Mouse (Mus musculus): Measurements from ENCODE around the gene Gp1ba. TPM values are rescaled to one million over a fixed set of nuclear protein-coding genes. Genes with fewer than 3 reads are reported as not detected.

Gp1ba gene
- total and polyA plus RNA-seq, 2 experiments from 2014 or later: 0.08 to 0.10 TPM

DNA sequence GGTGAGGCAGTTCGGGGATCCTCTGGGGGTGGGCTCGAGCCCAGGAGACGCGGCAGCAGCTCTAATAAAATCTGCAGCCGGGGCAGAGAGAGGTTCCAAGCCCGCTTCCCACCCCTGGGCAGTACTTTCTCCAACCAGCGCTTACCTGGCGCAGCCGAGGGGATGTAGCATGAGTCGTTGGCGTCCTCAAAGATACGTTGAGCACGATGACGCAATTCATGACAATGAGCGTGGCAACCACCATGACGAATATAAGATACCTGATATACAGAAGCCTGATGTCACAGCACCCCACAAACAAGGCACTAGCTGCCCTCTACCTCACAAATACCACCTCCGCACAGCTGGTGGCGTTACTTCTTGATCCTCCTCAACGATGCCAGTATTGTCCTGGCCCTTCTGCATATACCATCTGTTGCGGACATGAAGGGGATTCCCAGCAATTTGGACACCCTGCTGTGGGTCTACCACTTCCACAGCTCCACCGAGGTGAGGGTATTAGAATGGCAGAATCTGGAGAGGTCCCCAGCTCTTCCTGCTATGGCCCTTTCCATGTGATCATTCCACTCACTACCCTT lies 23.3 kb upstream of the Gp1ba start, which contains the start of gene 4930544D05Rik:
Gene 4930544D05Rik (plus strand): TSS at position 333 of the 578 bp plus-strand sequence.
- Histone ChIP-seq H3K4me3 (ENCODE audit: low read depth, low read length) (peak within 1 kb of the TSS; percentile 14; the same call in 1 of the 2 replicates), H3K27ac (ENCODE audit: low read depth, low read length) (no peak within 1 kb of the TSS), H3K9ac (no peak within 1 kb of the TSS), H3K4me1 (ENCODE audit: insufficient read depth) (no peaks in the 10 kb centered on the region), H3K27me3 (ENCODE audit: insufficient read depth, low read length) (no peaks in the 10 kb centered on the region), H3K9me3 (ENCODE audit: low read length) (no peaks in the 10 kb centered on the region), H3K36me3 (ENCODE audit: insufficient read depth) (peaks cover 20% of the 10 kb centered on the region), H3K4me2 (ENCODE audit: low read depth) (peak within 1 kb of the TSS; percentile 42)
- TF ChIP-seq CTCF (IDR thresholded peaks at IDR 0.05; ENCODE audit: low read depth): no peak
- ATAC-seq (peak; percentile 26), DNase-seq (peak; percentile 20)
- WGBS: 15% methylated on average over 21 of the region's 21 CpGs

DNA sequence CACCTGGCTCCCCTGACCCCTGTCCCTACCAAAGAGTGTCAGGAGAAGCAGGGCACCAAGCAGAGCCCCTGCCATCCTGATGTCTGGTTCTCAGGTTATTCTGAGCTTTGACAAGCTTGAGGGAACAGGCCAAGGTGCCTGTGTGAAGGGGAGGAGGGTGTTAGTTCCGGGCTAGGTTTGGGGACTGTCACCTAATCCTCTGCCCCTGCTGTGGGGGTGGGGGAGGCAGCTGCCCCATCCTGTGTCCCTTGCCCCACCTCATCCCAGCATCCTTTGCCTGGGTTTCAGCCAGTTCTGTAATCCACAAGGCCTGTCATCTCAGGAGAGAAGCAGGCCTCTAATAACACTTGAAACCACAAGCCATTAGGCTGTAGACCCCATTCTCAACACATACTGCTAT lies 19.8 kb upstream of the Gp1ba start, which contains the start of gene Chrne:
Gene Chrne (minus strand): TSS at position 116 of the 400 bp plus-strand sequence.
- Histone ChIP-seq H3K9me3 (ENCODE audit: low read length) (no peaks in the 10 kb centered on the region), H3K27me3 (ENCODE audit: insufficient read depth, low read length) (no peaks in the 10 kb centered on the region), H3K36me3 (ENCODE audit: insufficient read depth) (0 out of 2 replicates have a peak, but pooled peaks cover 4% of the 10 kb centered on the region), H3K9ac (no peak within 1 kb of the TSS), H3K27ac (ENCODE audit: low read depth, low read length) (no peak within 1 kb of the TSS), H3K4me1 (ENCODE audit: insufficient read depth) (no peaks in the 10 kb centered on the region), H3K4me3 (ENCODE audit: low read depth, low read length) (no peak within 1 kb of the TSS), H3K4me2 (ENCODE audit: low read depth) (no peak within 1 kb of the TSS)
- 20% methylated on average over 1 of the region's 1 CpGs for WGBS
- DNase-seq (no peak), ATAC-seq (no peak)
- no peak for TF ChIP-seq CTCF (IDR thresholded peaks at IDR 0.05; ENCODE audit: low read depth)

DNA sequence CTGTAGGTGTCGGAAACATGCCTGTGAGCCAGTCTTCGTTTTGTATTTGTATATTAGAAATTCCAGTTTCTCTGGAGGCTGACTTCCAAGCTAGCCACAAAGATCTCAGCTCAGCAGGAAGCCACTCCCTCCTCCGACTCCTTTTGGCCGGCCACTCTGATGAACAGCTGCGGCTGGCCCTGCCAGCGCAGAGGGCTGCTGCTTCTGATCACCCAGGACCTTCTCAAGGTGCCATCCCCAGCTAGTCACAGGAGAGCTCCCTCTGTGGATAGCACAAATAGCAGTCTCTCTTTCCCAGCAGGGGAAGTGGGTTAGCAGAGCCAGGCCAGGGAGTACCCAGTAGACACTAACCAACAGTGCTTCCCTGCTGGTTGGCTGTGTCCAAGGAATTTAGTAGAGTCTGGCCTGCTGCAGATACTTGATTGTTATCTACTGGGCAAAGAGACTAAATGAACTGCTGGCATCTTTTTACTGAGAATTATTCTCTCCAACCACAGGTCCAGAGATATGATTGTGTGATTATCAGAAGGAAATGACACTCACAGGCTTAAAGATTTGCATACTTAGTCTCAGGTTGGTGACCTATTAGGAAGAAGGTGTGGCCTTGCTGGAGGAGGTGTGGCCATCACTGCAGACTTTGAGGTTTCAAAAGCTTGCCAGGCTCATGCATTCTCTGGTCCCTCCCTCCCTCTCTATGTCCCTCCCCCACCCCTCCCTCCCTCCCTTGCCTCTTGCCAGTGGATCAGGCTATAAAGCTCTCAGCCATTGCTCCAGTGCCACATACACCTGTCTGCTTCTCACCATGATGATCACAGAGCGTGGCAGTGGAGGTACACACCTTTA lies 16.7 kb upstream of the Gp1ba start:
- Histone ChIP-seq H3K4me2 (ENCODE audit: low read depth) (no peak overlapping the region), H3K9me3 (ENCODE audit: low read length) (no peaks in the 10 kb centered on the region), H3K36me3 (ENCODE audit: insufficient read depth) (no peaks in the 10 kb centered on the region), H3K27me3 (ENCODE audit: insufficient read depth, low read length) (no peaks in the 10 kb centered on the region), H3K4me3 (ENCODE audit: low read depth, low read length) (no peak overlapping the region), H3K27ac (ENCODE audit: low read depth, low read length) (no peak overlapping the region), H3K4me1 (ENCODE audit: insufficient read depth) (no peaks in the 10 kb centered on the region), H3K9ac (no peak overlapping the region)
- 42% methylated on average over 7 of the region's 7 CpGs for WGBS
- TF ChIP-seq CTCF (IDR thresholded peaks at IDR 0.05; ENCODE audit: low read depth): no peak
- ATAC-seq (no peak), DNase-seq (no peak)

DNA sequence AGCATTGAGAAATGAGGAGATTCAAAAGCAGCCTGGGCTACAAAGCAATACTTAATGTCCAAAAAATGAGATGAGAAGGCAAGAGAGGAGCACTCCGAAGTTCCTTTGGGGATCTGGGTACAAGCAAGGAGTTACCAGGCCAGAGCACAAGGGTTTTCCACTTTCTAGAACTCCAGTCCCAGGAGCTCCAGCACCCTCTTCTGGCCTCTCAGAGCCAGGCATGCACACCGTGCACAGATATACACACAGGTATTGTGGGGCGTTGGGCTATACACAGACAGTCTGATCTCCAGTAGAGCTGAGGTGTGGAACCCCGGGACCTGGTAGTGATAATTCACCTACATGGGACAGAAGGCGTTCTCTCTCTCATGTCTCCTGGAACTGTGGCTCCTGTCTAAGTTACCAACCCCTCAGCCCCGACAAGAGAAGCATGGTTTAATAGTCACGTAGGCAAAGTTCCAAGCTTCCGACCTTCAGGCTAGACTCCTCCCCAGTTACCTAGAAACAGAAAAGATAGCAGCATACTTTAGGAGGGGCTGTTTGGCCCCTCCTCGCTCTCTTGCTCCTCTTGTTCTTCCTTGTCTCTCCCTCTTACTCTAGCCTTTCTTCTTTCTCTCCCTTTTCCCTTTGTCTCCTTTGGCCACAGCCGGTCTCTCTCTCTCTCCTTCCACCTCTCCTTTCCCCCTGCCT lies 15.7 kb upstream of the Gp1ba start:
- TF ChIP-seq CTCF (IDR thresholded peaks at IDR 0.05; ENCODE audit: low read depth): peak; percentile 37; the same call in 1 of the 2 replicates
- WGBS: 78% methylated on average over 10 of the region's 10 CpGs
- no peak overlapping the region for H3K9ac ChIP-seq
- DNase-seq (no peak), ATAC-seq (no peak)
- H3K4me1 ChIP-seq (ENCODE audit: insufficient read depth): no peaks in the 10 kb centered on the region
- no peaks in the 10 kb centered on the region for H3K27me3 ChIP-seq (ENCODE audit: insufficient read depth, low read length)
- no peak overlapping the region for H3K4me2 ChIP-seq (ENCODE audit: low read depth)
- H3K9me3 ChIP-seq (ENCODE audit: low read length): no peaks in the 10 kb centered on the region
- H3K36me3 ChIP-seq (ENCODE audit: insufficient read depth): no peaks in the 10 kb centered on the region
- no peak overlapping the region for H3K27ac ChIP-seq (ENCODE audit: low read depth, low read length)
- no peak overlapping the region for H3K4me3 ChIP-seq (ENCODE audit: low read depth, low read length)

DNA sequence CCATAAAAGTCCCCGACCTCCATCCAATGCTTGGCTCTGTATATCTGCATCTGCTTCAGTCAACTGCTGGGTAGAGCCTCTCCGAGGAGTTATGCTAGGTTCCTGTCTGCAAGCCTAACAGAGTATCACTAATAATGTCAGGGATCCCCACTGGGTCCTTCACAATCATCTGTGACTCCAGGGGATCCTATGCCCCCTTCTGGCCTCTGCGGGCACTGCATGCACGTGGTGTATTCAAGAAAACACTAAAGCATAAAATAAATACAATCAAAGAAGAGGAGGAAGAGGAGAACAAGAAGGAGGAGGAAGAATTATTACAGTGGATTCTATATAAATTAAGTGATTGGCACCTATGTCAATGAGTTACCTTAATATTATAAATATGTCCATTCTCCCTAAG lies 13.4 kb upstream of the Gp1ba start:
- 44% methylated on average over 4 of the region's 4 CpGs for WGBS
- Histone ChIP-seq H3K9me3 (ENCODE audit: low read length) (no peaks in the 10 kb centered on the region), H3K9ac (no peak overlapping the region), H3K4me2 (ENCODE audit: low read depth) (no peak overlapping the region), H3K4me1 (ENCODE audit: insufficient read depth) (no peaks in the 10 kb centered on the region), H3K36me3 (ENCODE audit: insufficient read depth) (no peaks in the 10 kb centered on the region), H3K4me3 (ENCODE audit: low read depth, low read length) (no peak overlapping the region), H3K27me3 (ENCODE audit: insufficient read depth, low read length) (no peaks in the 10 kb centered on the region), H3K27ac (ENCODE audit: low read depth, low read length) (no peak overlapping the region)
- ATAC-seq (no peak), DNase-seq (peak; percentile 47)
- peak; percentile 71 for TF ChIP-seq CTCF (IDR thresholded peaks at IDR 0.05; ENCODE audit: low read depth)

DNA sequence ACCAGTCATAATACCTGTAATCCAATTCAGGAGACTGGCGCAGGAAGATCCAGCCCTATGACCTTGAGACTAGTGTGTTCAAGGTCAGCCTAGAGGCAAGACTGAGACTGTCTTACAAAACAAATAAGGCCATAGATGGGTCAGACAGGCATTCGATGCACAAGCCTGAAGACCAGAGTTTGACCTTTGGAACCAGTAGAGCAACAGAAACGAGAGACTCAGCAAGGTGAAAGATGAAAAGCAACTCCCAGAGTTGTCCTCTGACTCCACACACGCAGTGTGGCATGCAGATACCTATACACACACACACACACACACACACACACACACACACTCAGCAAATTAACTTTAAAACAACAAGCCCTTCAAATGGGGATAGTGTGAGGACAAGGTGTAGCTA lies 12.0 kb upstream of the Gp1ba start:
- ATAC-seq: no peak
- H3K4me2 ChIP-seq (ENCODE audit: low read depth): no peak overlapping the region
- no peak overlapping the region for H3K4me3 ChIP-seq (ENCODE audit: low read depth, low read length)
- no peak for DNase-seq
- H3K4me1 ChIP-seq (ENCODE audit: insufficient read depth): no peaks in the 10 kb centered on the region
- TF ChIP-seq CTCF (IDR thresholded peaks at IDR 0.05; ENCODE audit: low read depth): no peak
- H3K9ac ChIP-seq: no peak overlapping the region
- H3K27ac ChIP-seq (ENCODE audit: low read depth, low read length): no peak overlapping the region
- H3K9me3 ChIP-seq (ENCODE audit: low read length): no peaks in the 10 kb centered on the region
- no peaks in the 10 kb centered on the region for H3K27me3 ChIP-seq (ENCODE audit: insufficient read depth, low read length)
- no peaks in the 10 kb centered on the region for H3K36me3 ChIP-seq (ENCODE audit: insufficient read depth)
- WGBS: 73% methylated on average over 4 of the region's 4 CpGs

Data from forebrain, postnatal 0 days (tissue).